Mouse (Mus musculus) spleen, adult 2 months (tissue): Measurements from ENCODE around the gene Kcnab1. TPM values are rescaled to one million over a fixed set of nuclear protein-coding genes. Genes with fewer than 3 reads are reported as not detected.

Experiments used
- DNase-seq, 2 experiments: peaks; one replicate each; pipeline versions ENCODE4 v3.0.0 to v3.0.0-alpha.2; 2012 to 2021; ENCODE audit warnings: low spot score in 2 of 2, low read depth in 1 of 2
- H3K27ac ChIP-seq: fragments of 200-500 bp; 2 replicates; pipeline ENCODE4 v1.5.1; 2012; ENCODE audit warnings: low read length, inconsistent platforms; ENCODE audit not compliant: insufficient read depth
- H3K27me3 ChIP-seq: fragments of 200-500 bp; 2 replicates; pipeline ENCODE4 v1.6.1; 2012; ENCODE audit warnings: mild to moderate bottlenecking, moderate library complexity, low read length, inconsistent platforms; ENCODE audit not compliant: control insufficient read depth, insufficient read depth
- H3K36me3 ChIP-seq: fragments of 200-500 bp; 2 replicates; pipeline ENCODE4 v1.6.1; 2012; ENCODE audit warnings: mild to moderate bottlenecking, low read length, inconsistent platforms; ENCODE audit not compliant: control insufficient read depth, insufficient read depth
- H3K4me1 ChIP-seq: fragments of 200-500 bp; 2 replicates; pipeline ENCODE4 v1.6.1; 2011; ENCODE audit warnings: inconsistent platforms; ENCODE audit not compliant: control insufficient read depth, insufficient read depth, insufficient read length
- H3K4me3 ChIP-seq: fragments of 200-500 bp; 2 replicates; pipeline ENCODE4 v1.5.1; 2011; ENCODE audit warnings: mild to moderate bottlenecking, inconsistent platforms; ENCODE audit not compliant: insufficient read depth, insufficient read length; ENCODE audit errors: extremely low read depth
- CTCF ChIP-seq: fragments of 200-500 bp; IDR thresholded peaks from 2 replicates; pipeline ENCODE4 v1.5.1; 2011; ENCODE audit warnings: mild to moderate bottlenecking, inconsistent platforms; ENCODE audit not compliant: insufficient read depth, insufficient read length, insufficient replicate concordance; ENCODE audit errors: extremely low read depth
- POLR2A ChIP-seq: fragments of 200-500 bp; IDR thresholded peaks from 2 replicates; pipeline ENCODE4 v1.6.1; 2011; ENCODE audit warnings: low read depth, low read length, inconsistent platforms
- WGBS: fragments of 180-500 bp; shearing (Covaris S2); methylation state at CpG from one replicate; pipeline ENCODE4 v1.1.7; 2018; 5-methylcytosine and 5-hydroxymethylcytosine counted together
- polyA plus RNA-seq: library from polyadenylated mRNA; depleted of rRNA; stranded (reverse); fragments of >200 nt; gene quantifications from 2 replicates; pipeline ENCODE4 v1.2.3, GENCODE M21; 2012; rRNA removed

Kcnab1 gene
- 0.04 and 0.16 TPM in 2 replicates for polyA plus RNA-seq

GRCm38 (mm10) chr3:65108945-65109921 is at the start of gene Kcnab1:
Gene Kcnab1, plus strand, starts transcription at chr3:65109384.
- TF ChIP-seq CTCF, result no peak
- TF ChIP-seq POLR2A, result no peak
- Histone ChIP-seq H3K27ac (no peak within 1 kb of the TSS), H3K4me1 (no peaks in the 10 kb centered on the region), H3K4me3 (no peak within 1 kb of the TSS), H3K27me3 (no peaks in the 10 kb centered on the region), H3K36me3 (no peaks in the 10 kb centered on the region)
- DNase-seq, result no peak
- WGBS, result 7% methylated on average over 30 of the region's 30 CpGs

- WGBS, result 83% methylated on average over 2 of the region's 2 CpGs
- H3K36me3 ChIP-seq, result no peaks in the 10 kb centered on the region
- TF ChIP-seq CTCF (no peak), POLR2A (no peak)
Measured at GRCm38 (mm10) chr3:65088295-65088694, 20.9 kb upstream of the Kcnab1 start.

GRCm38 (mm10) chr3:65104117-65104516 is 5.1 kb upstream of the Kcnab1 start:
- TF ChIP-seq POLR2A, result no peak
- TF ChIP-seq CTCF, result no peak
- Histone ChIP-seq H3K4me1 (no peaks in the 10 kb centered on the region), H3K36me3 (no peaks in the 10 kb centered on the region), H3K27ac (no peak overlapping the region), H3K27me3 (no peaks in the 10 kb centered on the region), H3K4me3 (no peak overlapping the region)
- no peak for DNase-seq
- 59% methylated on average over 6 of the region's 6 CpGs for WGBS

More at GRCm38 (mm10) chr3:65088295-65088694, 20.9 kb upstream of the Kcnab1 start:
- Histone ChIP-seq H3K27ac (no peak overlapping the region), H3K4me1 (no peaks in the 10 kb centered on the region), H3K27me3 (no peaks in the 10 kb centered on the region), H3K4me3 (no peak overlapping the region)
- DNase-seq, result no peak

- no peak for TF ChIP-seq CTCF
- no peak for TF ChIP-seq POLR2A
- Histone ChIP-seq H3K36me3 (no peaks in the 10 kb centered on the region), H3K27me3 (no peaks in the 10 kb centered on the region), H3K4me1 (no peaks in the 10 kb centered on the region), H3K27ac (no peak overlapping the region), H3K4me3 (no peak overlapping the region)
- no peak for DNase-seq
- WGBS, result 85% methylated on average over 9 of the region's 9 CpGs
Measured at GRCm38 (mm10) chr3:65110190-65110589, 1.0 kb downstream of the Kcnab1 start.

GRCm38 (mm10) chr3:65111176-65111575 is 2.0 kb downstream of the Kcnab1 start:
- Histone ChIP-seq H3K4me1 (no peaks in the 10 kb centered on the region), H3K27me3 (no peaks in the 10 kb centered on the region), H3K36me3 (no peaks in the 10 kb centered on the region), H3K4me3 (no peak overlapping the region), H3K27ac (no peak overlapping the region)
- TF ChIP-seq CTCF (no peak), POLR2A (no peak)
- 84% methylated on average over 2 of the region's 2 CpGs for WGBS
- no peak for DNase-seq

- no peaks in the 10 kb centered on the region for H3K36me3 ChIP-seq
- H3K27me3 ChIP-seq, result no peaks in the 10 kb centered on the region
- H3K4me1 ChIP-seq, result no peaks in the 10 kb centered on the region
- no peak for DNase-seq
- TF ChIP-seq CTCF, result no peak
- no peak for TF ChIP-seq POLR2A
- 91% methylated on average over 6 of the region's 6 CpGs for WGBS
- H3K4me3 ChIP-seq, result no peak overlapping the region
- H3K27ac ChIP-seq, result no peak overlapping the region
Measured at GRCm38 (mm10) chr3:65115164-65115563, 6.0 kb downstream of the Kcnab1 start.

- Histone ChIP-seq H3K4me1 (no peaks in the 10 kb centered on the region), H3K27ac (no peak overlapping the region), H3K4me3 (no peak overlapping the region), H3K36me3 (no peaks in the 10 kb centered on the region), H3K27me3 (no peaks in the 10 kb centered on the region)
- no peak for DNase-seq
- WGBS, result 82% methylated on average over 3 of the region's 3 CpGs
- TF ChIP-seq POLR2A, result no peak
- no peak for TF ChIP-seq CTCF
Measured at GRCm38 (mm10) chr3:65116958-65117357, 7.8 kb downstream of the Kcnab1 start.
